Mouse (Mus musculus) erythroblast, embryonic 14.5 days (primary cell): ENCODE results near the gene Sohlh2.

Source experiments
- GATA1 ChIP-seq: IDR thresholded peaks from 2 replicates; pipeline ENCODE4 v1.6.1; 2012; ENCODE audit warnings: low read length, inconsistent platforms, mixed read lengths
- TAL1 ChIP-seq: IDR thresholded peaks from 3 replicates; pipeline ENCODE4 v1.6.1; 2012; ENCODE audit warnings: low read length, inconsistent platforms, mixed read lengths

DNA sequence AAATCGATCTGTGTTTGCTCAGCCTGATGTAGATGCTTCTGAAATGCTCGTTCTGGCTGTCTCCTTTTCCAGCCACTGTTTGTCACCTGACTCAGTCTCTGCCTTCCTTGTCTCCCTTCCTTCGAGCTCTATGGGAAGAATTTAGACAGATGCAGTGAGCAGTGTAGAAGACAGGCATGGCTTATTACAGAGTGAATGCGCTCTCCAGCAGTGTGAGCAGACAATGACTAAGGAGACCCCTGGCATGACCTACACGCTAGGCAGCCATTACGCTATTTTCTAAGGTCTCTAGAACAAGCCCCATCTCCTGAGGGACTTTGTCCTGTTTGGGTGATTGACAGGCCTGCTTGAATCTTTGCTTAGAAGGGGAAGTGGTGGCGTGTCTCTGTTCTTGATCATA, 20.7 kb upstream of the Sohlh2 start:
- TF ChIP-seq GATA1 = no peak
- TF ChIP-seq TAL1 = no peak
